Mouse (Mus musculus): Measurements from ENCODE around the gene Rdh16.
"Not testable (repeated sequence)": the region's sequence is repeated elsewhere in the genome, so short reads cannot be mapped to it uniquely, and the experiment has no call there.

The Rdh16 gene

DNA sequence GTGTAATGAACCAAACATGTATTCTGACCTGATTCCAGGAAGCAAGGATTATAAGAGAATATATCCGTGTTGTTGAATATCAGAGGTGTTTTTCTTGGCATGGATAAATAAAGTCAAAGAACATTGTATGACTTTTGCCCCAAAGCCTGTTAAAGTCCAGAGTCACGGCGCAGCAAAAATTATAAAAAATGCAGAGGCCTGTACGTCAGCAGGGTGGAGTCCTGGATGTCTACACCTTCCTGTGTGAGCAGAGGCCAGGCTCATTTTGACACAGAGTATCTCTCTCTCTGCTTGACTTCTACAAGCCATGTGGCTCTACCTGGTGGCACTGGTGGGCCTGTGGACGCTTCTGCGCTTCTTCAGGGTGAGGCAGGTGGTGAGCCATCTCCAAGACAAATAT, at the start of gene Rdh16:
Gene Rdh16 (plus strand): TSS at position 262 of the 400 bp plus-strand sequence.
- DNase-seq (ENCODE audit: low read depth in 2 of 2, low spot score in 2 of 2) = no peak

DNA sequence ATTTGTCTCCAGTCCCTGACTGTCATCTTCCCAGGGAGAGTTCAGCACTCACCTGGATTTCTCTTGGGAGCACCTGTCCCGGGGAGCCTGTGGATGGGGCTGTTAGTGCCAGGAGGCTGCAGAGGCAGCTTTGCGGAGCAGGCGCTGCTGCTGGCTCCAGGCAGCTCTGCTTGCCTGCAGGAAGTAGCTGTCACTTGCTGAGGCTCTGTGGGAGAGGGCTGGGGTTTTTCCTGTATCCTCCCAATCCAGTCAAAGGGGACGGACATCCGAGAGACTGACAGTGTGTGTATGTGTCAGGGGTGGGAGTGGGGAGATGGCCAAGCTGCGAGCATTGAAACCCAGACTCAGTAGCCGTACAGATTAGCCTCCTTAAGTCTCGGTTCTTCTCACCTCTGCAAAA, 49.4 kb upstream of the Rdh16 start, which contains the start of gene Gpr182:
Gene Gpr182 (minus strand): TSS at position 185 of the 400 bp plus-strand sequence.
- no peak for DNase-seq (ENCODE audit: low read depth in 2 of 2, low spot score in 2 of 2)

DNA sequence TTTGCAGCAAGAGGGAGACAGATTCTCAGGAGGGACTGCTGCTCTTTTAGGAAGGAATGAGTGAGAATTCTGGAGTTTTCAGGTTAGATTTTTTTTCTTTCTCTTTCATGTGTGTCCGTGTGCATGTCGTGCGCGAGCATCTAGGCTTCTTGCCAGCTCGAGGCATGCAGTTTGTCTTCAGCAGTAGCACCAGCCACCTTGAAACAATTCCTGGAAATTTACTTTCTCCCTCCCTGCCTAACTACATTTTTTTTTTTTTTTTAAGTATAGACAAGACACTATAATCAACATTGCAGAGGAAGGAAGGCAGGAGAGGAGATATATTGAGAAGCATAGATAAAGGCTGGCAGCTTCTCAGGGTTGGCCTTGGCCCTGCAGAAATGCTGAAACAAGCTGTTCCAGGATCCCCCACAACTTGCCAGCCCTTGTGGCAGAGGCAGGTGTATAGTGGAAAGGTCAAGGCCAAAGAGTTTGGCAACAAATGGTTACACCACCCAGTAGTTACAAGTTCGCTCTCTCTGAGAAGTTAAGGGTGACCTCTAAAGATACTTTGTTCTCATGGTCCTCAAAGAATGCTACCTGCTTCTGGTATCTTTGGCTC, 46.3 kb upstream of the Rdh16 start:
- no peak for DNase-seq (ENCODE audit: low read depth in 2 of 2, low spot score in 2 of 2)

DNA sequence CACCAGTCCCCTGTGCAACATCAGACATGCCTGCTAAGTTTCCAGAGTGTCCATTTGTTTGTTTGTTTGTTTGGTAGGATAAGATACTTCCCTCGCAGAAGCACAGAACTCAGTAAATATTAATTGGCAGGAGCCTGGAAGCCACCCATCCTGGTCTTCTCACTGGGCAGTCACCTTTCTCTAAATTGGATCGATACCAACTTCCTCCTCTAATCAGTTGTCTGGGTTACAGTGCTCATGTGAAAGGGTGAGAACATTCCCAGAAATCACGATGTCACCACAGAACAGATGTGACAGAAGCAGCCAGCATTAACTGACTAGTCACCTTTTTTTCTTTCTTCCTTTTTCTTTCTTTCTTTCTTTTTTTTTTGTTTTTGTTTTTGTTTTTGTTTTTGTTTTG, 45.7 kb upstream of the Rdh16 start:
- DNase-seq (ENCODE audit: low read depth in 2 of 2, low spot score in 2 of 2) = no peak

DNA sequence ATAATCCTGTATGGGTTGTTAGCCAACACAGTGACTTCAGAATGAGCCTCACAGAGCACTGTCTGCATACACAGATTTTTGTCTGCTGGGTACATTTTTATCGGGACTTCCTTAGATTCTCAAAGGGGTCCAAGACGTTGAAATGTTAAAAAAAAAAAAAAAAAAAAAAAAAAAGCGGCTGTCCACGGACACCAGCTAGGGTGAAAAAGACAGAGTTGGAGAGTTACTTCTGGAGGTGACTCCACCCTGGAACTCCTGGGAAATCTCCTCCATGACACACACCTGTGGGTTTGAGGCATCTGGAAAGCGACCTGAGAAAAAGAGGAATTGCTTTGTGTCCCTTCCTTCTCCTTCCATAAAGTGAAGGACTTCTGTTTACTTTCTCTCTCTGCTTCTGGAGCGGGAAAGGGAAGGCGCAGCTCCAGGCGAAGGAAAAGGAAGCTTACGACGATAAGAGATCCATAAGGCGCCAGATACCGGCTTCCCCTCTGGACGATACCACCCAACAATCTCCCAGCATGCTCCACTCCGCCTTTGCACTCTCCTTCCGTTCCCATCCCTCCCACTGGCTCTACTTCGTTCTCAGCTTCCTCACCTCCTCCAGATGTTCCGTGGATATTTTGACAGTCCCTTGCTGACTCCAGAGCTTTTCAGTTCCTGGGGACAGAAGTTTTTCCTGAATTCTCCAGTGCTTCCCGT, 45.0 kb upstream of the Rdh16 start:
- DNase-seq (ENCODE audit: low read depth in 2 of 2, low spot score in 2 of 2) = no peak

DNA sequence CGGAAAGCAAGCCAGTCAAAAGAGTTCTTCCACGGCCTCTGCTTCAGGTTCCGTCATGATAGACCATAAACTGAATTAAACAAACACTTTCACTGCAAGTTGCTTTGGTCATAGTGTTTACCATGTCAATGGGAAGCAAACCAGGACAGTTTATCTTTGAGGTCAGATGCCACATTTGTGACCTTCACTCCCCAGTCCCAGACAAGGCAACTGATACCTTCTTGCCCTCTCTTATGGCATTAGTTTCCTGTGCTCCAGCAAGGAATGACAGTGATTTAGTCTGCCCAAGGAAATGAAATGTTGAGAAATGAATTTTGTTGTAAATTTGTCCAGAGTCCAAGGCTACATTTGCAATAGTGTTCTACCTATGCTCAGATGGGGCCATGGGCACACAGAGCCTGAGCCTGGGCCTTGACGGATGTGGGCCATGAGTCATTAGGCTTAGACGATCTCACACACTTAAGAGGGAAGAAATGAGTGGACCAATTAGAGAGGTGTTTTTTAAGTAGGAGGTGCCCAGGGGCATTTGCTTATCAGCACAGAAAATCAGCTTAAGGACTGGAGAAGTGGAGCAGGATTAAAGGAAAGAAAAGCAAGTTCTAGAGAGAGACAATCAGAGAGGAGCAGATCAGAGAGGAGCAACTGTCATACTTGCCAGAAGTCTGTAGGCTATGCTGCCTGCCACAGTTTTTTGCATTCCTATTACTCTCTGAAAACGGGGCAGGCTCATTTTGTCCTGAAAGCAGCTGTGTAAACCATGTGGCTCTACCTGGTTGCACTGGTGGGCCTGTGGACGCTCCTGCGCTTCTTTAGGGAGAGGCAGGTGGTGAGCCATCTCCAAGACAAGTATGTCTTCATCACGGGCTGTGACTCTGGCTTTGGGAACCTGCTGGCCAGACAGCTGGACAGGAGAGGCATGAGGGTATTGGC, 41.5 kb upstream of the Rdh16 start, which contains the start of the genes Rdh1 and Rdh16f1:
Gene Rdh1 (plus strand): TSS at position 541 of the 930 bp plus-strand sequence.
Gene Rdh16f1 (plus strand): TSS at position 607 of the 930 bp plus-strand sequence.
- no peak for DNase-seq (ENCODE audit: low read depth in 2 of 2, low spot score in 2 of 2)

DNA sequence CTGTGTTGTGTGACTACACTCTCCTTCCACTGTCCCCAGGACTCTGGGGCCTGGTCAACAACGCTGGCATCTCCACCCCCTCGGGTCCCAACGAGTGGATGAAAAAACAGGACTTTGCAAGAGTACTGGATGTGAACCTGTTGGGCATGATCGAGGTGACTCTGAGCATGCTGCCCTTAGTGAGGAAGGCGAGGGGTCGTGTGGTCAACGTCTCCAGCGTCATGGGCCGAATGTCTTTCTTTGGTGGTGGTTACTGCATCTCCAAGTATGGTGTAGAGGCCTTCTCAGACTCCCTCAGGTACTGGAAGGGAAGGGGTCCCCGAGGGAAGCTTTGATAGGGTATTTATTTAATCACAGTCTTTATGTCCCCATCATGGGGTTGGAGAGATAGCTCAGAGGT, 38.0 kb upstream of the Rdh16 start:
- DNase-seq (ENCODE audit: low read depth in 2 of 2, low spot score in 2 of 2) = not testable (repeated sequence)

DNA sequence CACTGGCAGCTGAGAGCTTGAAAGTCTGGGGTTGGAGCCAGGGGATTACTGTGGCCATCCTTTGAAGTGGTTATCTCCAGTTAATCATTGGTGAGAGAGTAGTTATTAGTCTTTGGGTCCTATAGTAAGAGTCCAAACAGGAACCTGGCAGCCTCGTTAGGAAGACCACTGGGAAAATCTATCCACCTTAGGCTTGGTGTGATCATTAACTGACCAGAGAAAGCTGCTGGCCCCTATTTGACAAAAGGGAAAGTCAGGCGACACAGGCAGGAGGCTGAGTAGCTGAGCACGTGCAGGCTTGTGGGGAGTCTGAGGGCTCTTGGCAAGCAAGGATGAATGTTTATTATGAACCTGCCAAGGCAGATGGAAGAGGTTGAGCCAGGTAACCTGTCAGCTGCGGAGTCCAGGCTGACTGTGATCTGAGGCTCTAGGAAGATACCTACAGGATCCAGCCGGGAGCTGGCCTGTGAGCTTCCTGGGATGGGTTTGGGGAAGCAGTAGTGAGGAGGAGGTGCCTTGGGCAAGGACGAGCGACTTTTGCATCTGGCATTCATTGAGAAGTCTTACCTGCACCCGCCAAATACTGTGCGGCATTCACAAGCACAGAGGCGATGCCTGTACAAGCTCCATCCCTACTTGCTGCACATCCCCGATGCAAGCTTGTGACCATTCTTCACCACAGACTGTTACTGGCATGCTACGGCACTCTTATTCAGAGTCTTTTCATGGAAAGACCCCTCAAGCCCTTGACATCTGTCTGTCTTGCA, 36.9 kb upstream of the Rdh16 start:
- no peak for DNase-seq (ENCODE audit: low read depth in 2 of 2, low spot score in 2 of 2)

DNA sequence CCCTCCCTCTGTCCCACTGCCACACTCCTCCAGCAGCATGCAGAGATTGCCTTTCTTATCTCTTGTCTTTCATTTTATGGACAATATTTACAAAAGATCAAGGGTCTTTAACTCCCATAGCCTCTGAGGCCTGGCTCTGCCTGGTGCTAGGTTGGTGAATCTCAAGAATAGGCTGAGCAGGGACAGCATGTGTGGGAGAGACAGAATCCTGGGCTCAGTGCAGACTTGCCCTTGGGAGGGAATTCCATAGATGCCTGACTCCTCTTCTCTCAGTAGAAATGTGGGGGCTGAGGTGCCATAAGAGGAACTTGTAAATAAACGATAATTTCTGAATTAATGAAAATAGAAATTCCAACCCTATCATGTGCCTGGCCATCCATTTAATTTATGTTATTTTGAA, 34.4 kb upstream of the Rdh16 start:
- DNase-seq (ENCODE audit: low read depth in 2 of 2, low spot score in 2 of 2) = no peak

DNA sequence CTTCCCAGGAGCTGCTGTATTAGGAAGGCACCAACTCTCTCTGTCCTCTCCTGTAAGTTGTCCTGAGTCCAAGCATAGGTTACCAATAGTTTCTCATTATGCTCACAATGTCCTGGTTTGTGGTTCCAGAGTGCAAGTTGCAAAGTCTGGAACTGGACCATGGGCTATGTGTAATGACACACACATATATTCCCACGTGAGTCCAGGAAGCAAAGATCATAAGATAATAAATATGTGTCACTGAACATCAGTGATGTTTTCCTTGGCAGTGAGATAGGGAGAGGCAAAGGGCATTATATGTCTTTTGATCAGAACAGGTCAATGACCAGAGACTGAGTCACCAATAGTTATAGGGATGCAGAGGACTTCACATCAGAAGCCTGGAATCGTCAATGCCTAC, 24.9 kb upstream of the Rdh16 start, which contains the start of gene Rdh9:
Gene Rdh9 (plus strand): TSS at position 376 of the 400 bp plus-strand sequence.
- no peak for DNase-seq (ENCODE audit: low read depth in 2 of 2, low spot score in 2 of 2)

DNA sequence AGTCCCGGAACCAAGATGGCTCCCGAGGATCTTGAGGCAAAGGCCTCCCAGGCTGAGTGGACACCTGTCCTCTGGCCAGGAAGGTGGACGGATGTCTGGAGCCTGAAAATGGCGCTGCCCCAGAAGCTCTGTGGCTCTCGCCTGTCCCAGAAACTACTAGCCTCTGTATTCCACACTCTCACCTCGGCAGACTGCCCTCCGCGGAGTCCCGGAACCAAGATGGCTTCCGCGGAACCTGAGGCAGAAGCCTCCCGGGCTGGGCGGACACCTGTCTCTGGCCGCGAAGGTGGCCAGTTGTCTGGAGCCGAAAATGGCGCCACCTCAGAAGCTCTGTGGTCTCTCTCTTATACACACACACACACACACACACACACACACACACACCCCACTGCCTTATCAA, 18.6 kb upstream of the Rdh16 start:
- DNase-seq (ENCODE audit: low read depth in 2 of 2, low spot score in 2 of 2) = not testable (repeated sequence)

DNA sequence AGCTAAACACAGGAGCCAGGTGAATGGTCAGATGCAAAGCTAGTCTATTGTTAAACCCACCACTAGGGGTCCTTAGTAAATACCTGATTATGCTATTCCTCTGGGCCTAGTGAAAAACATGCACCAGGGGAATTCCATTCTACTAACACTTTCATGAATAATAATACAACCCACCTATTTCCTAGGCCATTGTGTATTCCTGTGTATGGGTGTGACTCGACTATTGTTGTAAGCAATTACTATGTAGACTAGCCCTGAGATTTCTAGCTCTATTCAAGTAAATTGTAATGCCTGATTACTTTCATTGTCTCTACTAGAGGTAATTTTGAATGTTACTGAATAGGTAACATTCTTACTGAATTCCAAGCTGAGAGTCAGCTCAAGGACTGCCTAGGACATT, 15.5 kb upstream of the Rdh16 start:
- DNase-seq (ENCODE audit: low read depth in 2 of 2, low spot score in 2 of 2) = not testable (repeated sequence)

DNA sequence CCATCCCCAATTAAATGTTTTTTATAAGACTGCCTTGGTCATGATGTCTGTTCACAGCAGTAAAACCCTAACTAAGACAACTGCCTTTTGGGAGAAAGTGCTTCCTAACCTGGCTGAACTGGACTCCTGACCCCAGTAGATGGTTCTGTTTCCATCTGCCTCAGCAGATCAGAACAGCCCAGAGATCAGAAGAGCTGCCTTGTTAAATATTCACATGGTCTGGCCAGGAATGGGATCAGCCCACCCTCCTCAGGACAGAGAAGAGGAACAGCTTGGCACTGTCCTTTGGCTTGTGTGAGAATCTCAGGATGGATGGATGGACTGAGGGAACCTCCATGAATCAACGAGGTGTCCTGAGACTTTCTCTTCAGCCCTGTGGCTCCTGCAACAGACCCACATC, 1.7 kb upstream of the Rdh16 start:
- DNase-seq (ENCODE audit: low read depth in 2 of 2, low spot score in 2 of 2) = no peak

DNA sequence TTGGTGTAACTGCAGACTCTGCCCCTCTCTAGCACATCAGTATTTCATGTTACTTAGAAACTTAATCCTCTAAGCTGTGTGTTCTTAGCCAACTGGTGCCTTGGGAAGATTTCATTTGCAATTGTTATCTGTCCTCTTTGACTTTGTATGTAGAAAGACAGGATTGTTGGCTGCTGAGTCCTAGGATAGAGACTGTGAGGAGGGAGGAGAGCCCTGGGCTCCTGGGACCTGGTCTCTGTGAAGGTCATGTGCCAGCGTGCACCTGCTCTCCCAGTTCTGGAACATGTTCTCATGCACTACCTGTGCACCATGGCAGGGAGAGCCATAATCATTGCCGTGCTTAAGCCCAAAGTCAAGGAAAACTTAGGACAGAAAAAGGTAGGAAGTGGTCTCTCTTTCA, 660 bp downstream of the Rdh16 start:
- DNase-seq (ENCODE audit: low read depth in 2 of 2, low spot score in 2 of 2) = no peak

DNA sequence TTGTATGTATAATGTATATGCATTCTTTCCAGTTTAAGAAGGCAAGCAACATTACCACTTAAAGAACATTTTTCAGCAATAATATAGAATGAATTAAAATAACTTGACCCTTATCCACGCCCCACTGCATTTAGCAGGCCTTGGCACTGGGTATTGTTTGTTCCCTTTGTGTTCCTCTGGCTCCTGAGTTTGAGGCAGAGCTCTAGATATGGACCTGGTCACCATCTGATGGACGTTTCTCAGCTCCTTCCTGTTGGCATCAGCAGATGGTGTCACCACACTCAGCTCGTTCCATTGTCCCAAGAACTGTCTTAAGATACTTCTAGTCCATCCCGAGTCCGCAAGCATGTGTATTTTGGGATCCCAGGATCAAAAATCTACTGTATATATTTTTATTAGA, 1.3 kb downstream of the Rdh16 start:
- no peak for DNase-seq (ENCODE audit: low read depth in 2 of 2, low spot score in 2 of 2)

DNA sequence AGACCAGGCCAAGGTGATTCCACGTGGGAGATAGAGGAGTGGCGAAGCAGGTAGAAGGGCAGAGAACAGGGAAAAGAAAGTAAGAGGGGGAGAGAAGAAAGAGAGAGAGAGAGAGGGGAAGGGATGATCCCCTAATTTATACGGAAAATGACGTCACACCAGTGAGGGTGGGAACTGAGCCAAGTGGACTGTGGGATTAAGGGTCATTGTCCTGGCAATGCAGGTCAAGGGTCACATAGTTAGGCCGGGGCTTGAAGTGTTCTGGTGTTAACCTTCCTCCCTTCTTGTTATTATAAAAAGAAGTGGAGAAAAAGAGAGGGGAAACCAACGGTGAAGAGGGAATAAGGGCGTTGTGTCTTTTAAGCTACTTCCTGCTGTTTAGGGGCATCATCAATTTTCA, 3.5 kb downstream of the Rdh16 start:
- no peak for DNase-seq (ENCODE audit: low read depth in 2 of 2, low spot score in 2 of 2)

DNA sequence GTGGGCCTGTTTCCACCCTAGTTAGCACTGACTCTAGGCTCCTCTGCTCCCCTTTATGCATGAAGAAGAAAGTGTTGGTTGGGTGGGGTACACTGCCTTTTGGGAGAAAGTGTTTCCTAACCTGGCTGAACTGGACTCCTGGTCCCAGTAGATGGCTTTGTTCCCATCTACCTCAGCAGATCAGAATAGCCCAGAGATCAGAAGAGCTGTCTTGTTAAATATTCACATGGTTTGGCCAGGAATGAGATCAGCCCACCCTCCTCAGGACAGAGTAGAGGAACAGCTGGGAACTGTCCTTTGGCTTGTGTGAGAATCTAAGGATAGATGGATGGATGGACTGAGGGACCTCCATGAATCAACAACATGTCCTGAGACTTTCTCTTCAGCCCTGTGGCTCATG, 14.9 kb downstream of the Rdh16 start:
- DNase-seq (ENCODE audit: low read depth in 2 of 2, low spot score in 2 of 2) = no peak

DNA sequence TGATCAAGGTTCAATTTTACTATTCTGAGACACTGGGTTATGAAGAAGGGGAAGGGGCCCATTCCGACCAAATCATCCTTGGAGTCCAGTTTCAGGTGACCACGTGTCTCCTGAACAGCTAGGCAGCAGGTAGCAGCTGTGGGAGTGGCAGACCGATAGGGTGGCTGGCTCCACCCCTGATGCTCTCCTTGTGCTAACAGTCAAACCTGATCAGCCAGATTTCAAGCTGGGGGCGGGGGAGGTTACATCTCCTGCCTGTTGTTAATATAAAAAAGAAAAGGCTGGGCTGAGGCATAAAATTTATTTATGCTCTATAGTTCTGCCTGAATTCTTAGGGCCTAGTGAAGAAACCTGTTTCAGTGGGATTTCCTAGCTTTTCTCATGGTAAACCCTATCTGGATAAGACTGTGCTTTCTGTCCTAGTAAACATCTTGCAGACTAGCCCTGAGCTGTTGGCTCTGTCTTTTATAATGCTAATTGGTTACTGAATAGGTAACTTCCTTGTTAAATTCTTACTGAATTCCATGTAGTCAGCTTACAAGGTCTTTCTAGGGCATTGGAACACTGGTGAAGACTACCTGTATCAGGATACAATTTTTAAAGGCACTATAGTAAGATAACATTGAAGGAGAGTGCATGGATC, 16.4 kb downstream of the Rdh16 start:
- not testable (repeated sequence) for DNase-seq (ENCODE audit: low read depth in 2 of 2, low spot score in 2 of 2)

DNA sequence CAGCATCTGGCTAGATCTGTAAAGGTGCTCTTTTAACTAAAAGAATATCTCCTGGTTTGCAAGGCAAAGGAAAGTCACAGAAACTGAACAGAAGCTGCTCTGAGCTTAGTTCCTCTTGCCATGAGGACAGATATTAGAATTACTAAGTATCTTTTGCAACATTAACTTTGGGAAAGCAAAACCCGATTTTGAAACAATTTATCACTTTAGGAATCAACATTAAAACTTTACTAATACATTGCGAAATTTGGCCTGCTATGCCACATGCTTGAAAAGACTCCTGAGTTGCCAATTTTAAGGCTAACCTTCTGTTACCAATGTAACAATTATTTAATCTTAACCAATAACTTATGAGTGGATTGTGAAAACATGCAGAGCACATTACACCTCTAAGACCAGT, 20.9 kb downstream of the Rdh16 start:
- not testable (repeated sequence) for DNase-seq (ENCODE audit: low read depth in 2 of 2, low spot score in 2 of 2)

DNA sequence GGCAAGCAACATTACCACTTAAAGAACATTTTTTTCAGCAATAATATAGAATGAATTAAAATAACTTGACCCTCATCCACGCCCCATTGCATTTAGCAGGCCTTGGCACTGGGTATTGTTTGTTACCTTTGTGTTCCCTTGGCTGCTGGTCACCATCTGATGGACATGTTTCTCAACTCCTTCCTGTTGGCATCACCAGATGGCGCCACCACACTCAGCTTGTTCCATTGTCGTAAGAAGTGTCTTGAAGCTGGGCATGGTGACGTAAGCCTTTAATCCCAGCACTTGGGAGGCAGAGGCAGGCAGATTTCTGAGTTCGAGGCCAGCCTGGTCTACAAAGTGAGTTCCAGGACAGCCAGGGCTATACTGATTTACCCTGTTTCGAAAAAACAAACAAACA, 24.4 kb downstream of the Rdh16 start:
- no peak for DNase-seq (ENCODE audit: low read depth in 2 of 2, low spot score in 2 of 2)
